Mouse (Mus musculus) hindbrain, embryonic 11.5 days (tissue): ENCODE results near the gene Map10. TPM values are rescaled to one million over a fixed set of nuclear protein-coding genes. Genes with fewer than 3 reads are reported as not detected.

Experiments
- ATAC-seq: fragments of 200-750 bp; cut with Nextera tagmentation; 2 replicates; pipeline ENCODE4 v1.8.0; 2017; ENCODE audit warnings: mild to moderate bottlenecking, moderate TSS enrichment, moderate library complexity; ENCODE audit not compliant: low FRiP score
- DNase-seq: peaks from one replicate; pipeline ENCODE4 v3.0.0-alpha.2; 2015; ENCODE audit warnings: low spot score
- H3K27ac ChIP-seq: fragments of 300-500 bp; sonication (generic); 2 replicates; pipeline ENCODE4 v1.5.1; 2014; ENCODE audit warnings: mild to moderate bottlenecking, low read depth, low read length
- H3K27me3 ChIP-seq: fragments of 300-500 bp; sonication (generic); 2 replicates; pipeline ENCODE4 v1.6.1; 2014; ENCODE audit warnings: mild to moderate bottlenecking, low read length, moderate library complexity, mixed read lengths; ENCODE audit not compliant: control insufficient read depth, insufficient read depth
- H3K36me3 ChIP-seq: fragments of 300-500 bp; sonication (generic); 2 replicates; pipeline ENCODE4 v1.6.1; 2014; ENCODE audit warnings: mild to moderate bottlenecking, low read length, moderate library complexity, mixed read lengths; ENCODE audit not compliant: control insufficient read depth, insufficient read depth
- H3K4me1 ChIP-seq: fragments of 300-500 bp; sonication (generic); replicated peaks from 2 replicates; pipeline ENCODE4 v1.6.1; 2014; ENCODE audit warnings: low read length, mixed read lengths; ENCODE audit not compliant: control insufficient read depth, insufficient read depth
- H3K4me2 ChIP-seq: fragments of 300-500 bp; sonication (generic); replicated peaks from 2 replicates; pipeline ENCODE4 v1.6.1; 2014; ENCODE audit warnings: mild to moderate bottlenecking, low read depth, low read length
- H3K4me3 ChIP-seq: fragments of 300-500 bp; sonication (generic); 2 replicates; pipeline ENCODE4 v1.5.1; 2014; ENCODE audit warnings: low read depth, low read length
- H3K9ac ChIP-seq: fragments of 300-500 bp; sonication (generic); 2 replicates; pipeline ENCODE4 v1.6.1; 2014; ENCODE audit warnings: low read depth, low read length
- H3K9me3 ChIP-seq: fragments of 300-500 bp; sonication (generic); 2 replicates; pipeline ENCODE4 v1.6.1; 2016; ENCODE audit warnings: low read length; ENCODE audit not compliant: control insufficient read depth
- WGBS: fragments of 180-500 bp; shearing (Covaris S2); extraction: QIAGEN DNeasy Blood & Tissue Kit; methylation state at CpG from one replicate; pipeline ENCODE4 v1.1.7; 2014; 5-methylcytosine and 5-hydroxymethylcytosine counted together
- polyA plus RNA-seq: library from polyadenylated mRNA; unstranded; fragments of >200 nt; fragmentation: Nextera tagmentation; extraction: Ambion mirVana; gene quantifications from 2 replicates; pipeline ENCODE4 v1.2.1, GENCODE M21; 2014

The Map10 gene
- polyA plus RNA-seq, 1 experiment from 2014 or later: 7.7 TPM

GRCm38 (mm10) chr8:125716211-125716610, 46.6 kb downstream of the Map10 start:
- ATAC-seq: no peak

GRCm38 (mm10) chr8:125716613-125717012, 47.0 kb downstream of the Map10 start:
- no peaks in the 10 kb centered on the region for H3K27me3 ChIP-seq
- 23% methylated on average over 7 of the region's 7 CpGs for WGBS
- H3K4me2 ChIP-seq: no peak overlapping the region
- DNase-seq: no peak
- H3K4me3 ChIP-seq: no peak overlapping the region
- H3K36me3 ChIP-seq: no peaks in the 10 kb centered on the region
- no peak for ATAC-seq
- no peak overlapping the region for H3K9ac ChIP-seq
- H3K9me3 ChIP-seq: no peaks in the 10 kb centered on the region
- no peaks in the 10 kb centered on the region; the same call in 1 of the 2 replicates for H3K4me1 ChIP-seq
- no peak overlapping the region for H3K27ac ChIP-seq

More at GRCm38 (mm10) chr8:125716211-125716610, 46.6 kb downstream of the Map10 start:
- Histone ChIP-seq H3K9me3 (no peaks in the 10 kb centered on the region), H3K4me2 (no peak overlapping the region), H3K4me1 (no peaks in the 10 kb centered on the region; the same call in 1 of the 2 replicates), H3K4me3 (no peak overlapping the region), H3K27me3 (no peaks in the 10 kb centered on the region), H3K27ac (no peak overlapping the region), H3K36me3 (no peaks in the 10 kb centered on the region), H3K9ac (no peak overlapping the region)
- DNase-seq: no peak
- 59% methylated on average over 4 of the region's 4 CpGs for WGBS

GRCm38 (mm10) chr8:125718914-125719313, 49.3 kb downstream of the Map10 start:
- no peak overlapping the region for H3K9ac ChIP-seq
- H3K27me3 ChIP-seq: no peaks in the 10 kb centered on the region
- no peaks in the 10 kb centered on the region for H3K9me3 ChIP-seq
- H3K36me3 ChIP-seq: no peaks in the 10 kb centered on the region
- no peaks in the 10 kb centered on the region; the same call in 1 of the 2 replicates for H3K4me1 ChIP-seq
- H3K4me3 ChIP-seq: no peak overlapping the region
- no peak overlapping the region for H3K27ac ChIP-seq
- DNase-seq: no peak
- WGBS: 59% methylated on average over 4 of the region's 4 CpGs
- no peak overlapping the region for H3K4me2 ChIP-seq
- ATAC-seq: no peak

GRCm38 (mm10) chr8:125722675-125723074, 53.1 kb downstream of the Map10 start:
- DNase-seq: no peak
- 92% methylated on average over 7 of the region's 7 CpGs for WGBS
- H3K4me1 ChIP-seq: no peaks in the 10 kb centered on the region
- no peaks in the 10 kb centered on the region for H3K27me3 ChIP-seq
- no peak for ATAC-seq
- no peaks in the 10 kb centered on the region for H3K9me3 ChIP-seq
- H3K4me2 ChIP-seq: no peak overlapping the region
- no peak overlapping the region for H3K27ac ChIP-seq
- no peak overlapping the region for H3K9ac ChIP-seq
- H3K36me3 ChIP-seq: no peaks in the 10 kb centered on the region
- H3K4me3 ChIP-seq: no peak overlapping the region

Other genes with a start within 250 kb of the Map10 start
- gene Sipa1l2, start 100.0 kb upstream of the Map10 start, polyA plus RNA-seq: 12.2 and 12.9 TPM in 2 replicates
- gene Ntpcr, start 60.1 kb downstream of the Map10 start, polyA plus RNA-seq: 21.1 and 21.5 TPM in 2 replicates
- gene Pcnx2, start 228.5 kb downstream of the Map10 start, polyA plus RNA-seq: 0.25 and 0.46 TPM in 2 replicates
- gene Map3k21, start 240.6 kb downstream of the Map10 start, polyA plus RNA-seq: 0.08 and 0.14 TPM in 2 replicates